Mouse (Mus musculus) forebrain, embryonic 16.5 days (tissue): Measurements from ENCODE around the gene Foxn2. TPM values are rescaled to one million over a fixed set of nuclear protein-coding genes. Genes with fewer than 3 reads are reported as not detected.
"Not testable (repeated sequence)": the region's sequence is repeated elsewhere in the genome, so short reads cannot be mapped to it uniquely, and the experiment has no call there.

Experiments
- ATAC-seq: fragments of 200-750 bp; cut with Nextera tagmentation; 2 replicates; pipeline ENCODE4 v1.8.0; 2017; ENCODE audit warnings: mild to moderate bottlenecking, moderate library complexity
- H3K27ac ChIP-seq: fragments of 300-500 bp; sonication (generic); 2 replicates; pipeline ENCODE4 v1.5.1; 2014; ENCODE audit warnings: low read length, control low read depth
- H3K27me3 ChIP-seq: fragments of 300-500 bp; sonication (generic); replicated peaks from 2 replicates; pipeline ENCODE4 v1.6.1; 2014; ENCODE audit warnings: low read length; ENCODE audit not compliant: control insufficient read depth, insufficient read depth
- H3K36me3 ChIP-seq: fragments of 300-500 bp; sonication (generic); 2 replicates; pipeline ENCODE4 v1.6.1; 2014; ENCODE audit not compliant: control insufficient read depth, insufficient read depth
- H3K4me1 ChIP-seq: fragments of 300-500 bp; sonication (generic); replicated peaks from 2 replicates; pipeline ENCODE4 v1.6.1; 2014; ENCODE audit warnings: low read length; ENCODE audit not compliant: control insufficient read depth, insufficient read depth
- H3K4me2 ChIP-seq: fragments of 300-500 bp; sonication (generic); 2 replicates; pipeline ENCODE4 v1.6.1; 2014; ENCODE audit warnings: mild to moderate bottlenecking, low read length, control low read depth
- H3K4me3 ChIP-seq: fragments of 300-500 bp; sonication (generic); replicated peaks from 2 replicates; pipeline ENCODE4 v1.5.1; 2014; ENCODE audit warnings: mild to moderate bottlenecking, low read length, control low read depth
- H3K9ac ChIP-seq: fragments of 300-500 bp; sonication (generic); replicated peaks from 2 replicates; pipeline ENCODE4 v1.6.1; 2014; ENCODE audit warnings: low read depth, low read length, control low read depth
- H3K9me3 ChIP-seq: fragments of 300-500 bp; sonication (generic); 2 replicates; pipeline ENCODE4 v1.6.1; 2016; ENCODE audit warnings: low read length; ENCODE audit not compliant: control insufficient read depth
- WGBS: fragments of 180-500 bp; shearing (Covaris S2); extraction: QIAGEN DNeasy Blood & Tissue Kit; methylation state at CpG from one replicate; pipeline ENCODE4 v1.1.7; 2014; 5-methylcytosine and 5-hydroxymethylcytosine counted together
- polyA plus RNA-seq: library from polyadenylated mRNA; unstranded; fragments of >200 nt; fragmentation: Nextera tagmentation; extraction: Ambion mirVana; gene quantifications from 2 replicates; pipeline ENCODE4 v1.2.1, GENCODE M21; 2015

Foxn2 gene
- polyA plus RNA-seq, 1 experiment from 2014 or later: 11.6 TPM

- WGBS: 78% methylated on average over 5 of the region's 5 CpGs
- H3K4me2 ChIP-seq: no peak overlapping the region
- H3K9me3 ChIP-seq: no peaks in the 10 kb centered on the region
- ATAC-seq: no peak
- H3K4me1 ChIP-seq: no peaks in the 10 kb centered on the region
- no peak overlapping the region for H3K4me3 ChIP-seq
- peaks cover 2% of the 10 kb centered on the region; the same call in 1 of the 2 replicates for H3K36me3 ChIP-seq
- no peak overlapping the region for H3K9ac ChIP-seq
- H3K27me3 ChIP-seq: no peaks in the 10 kb centered on the region
- H3K27ac ChIP-seq: no peak overlapping the region
Observed at GRCm38 (mm10) chr17:88462658-88463057, 22.1 kb downstream of the Foxn2 start.

- no peak overlapping the region for H3K27ac ChIP-seq
- no peak for ATAC-seq
- H3K9me3 ChIP-seq: no peaks in the 10 kb centered on the region
- H3K4me1 ChIP-seq: no peaks in the 10 kb centered on the region
- no peaks in the 10 kb centered on the region for H3K27me3 ChIP-seq
- no peak overlapping the region for H3K4me3 ChIP-seq
- H3K9ac ChIP-seq: no peak overlapping the region
- H3K36me3 ChIP-seq: peaks cover 2% of the 10 kb centered on the region; the same call in 1 of the 2 replicates
- 93% methylated on average over 1 of the region's 1 CpGs for WGBS
- H3K4me2 ChIP-seq: no peak overlapping the region
Observed at GRCm38 (mm10) chr17:88466591-88466990, 26.1 kb downstream of the Foxn2 start.

GRCm38 (mm10) chr17:88467696-88468095 is 27.2 kb downstream of the Foxn2 start:
- H3K9me3 ChIP-seq: no peaks in the 10 kb centered on the region
- no peaks in the 10 kb centered on the region for H3K27me3 ChIP-seq
- peaks cover 1% of the 10 kb centered on the region for H3K36me3 ChIP-seq
- ATAC-seq: no peak
- no peak overlapping the region for H3K9ac ChIP-seq
- H3K27ac ChIP-seq: no peak overlapping the region
- no peak overlapping the region for H3K4me3 ChIP-seq
- WGBS: 86% methylated on average over 6 of the region's 6 CpGs
- no peaks in the 10 kb centered on the region for H3K4me1 ChIP-seq
- H3K4me2 ChIP-seq: no peak overlapping the region

GRCm38 (mm10) chr17:88468655-88469398 is 28.3 kb downstream of the Foxn2 start:
- not testable (repeated sequence) for H3K9me3 ChIP-seq, H3K4me3 ChIP-seq, H3K27ac ChIP-seq, H3K4me2 ChIP-seq, H3K9ac ChIP-seq, ATAC-seq, H3K27me3 ChIP-seq, H3K4me1 ChIP-seq, H3K36me3 ChIP-seq
- 100% methylated on average over 5 of the region's 5 CpGs for WGBS

GRCm38 (mm10) chr17:88473766-88474165 is 33.3 kb downstream of the Foxn2 start:
- H3K27me3 ChIP-seq: no peaks in the 10 kb centered on the region
- H3K4me1 ChIP-seq: no peaks in the 10 kb centered on the region; the same call in 1 of the 2 replicates
- no peak overlapping the region for H3K27ac ChIP-seq
- WGBS: 46% methylated on average over 2 of the region's 2 CpGs
- no peak overlapping the region for H3K4me2 ChIP-seq
- no peak for ATAC-seq
- H3K36me3 ChIP-seq: no peaks in the 10 kb centered on the region; the same call in 1 of the 2 replicates
- no peak overlapping the region for H3K4me3 ChIP-seq
- H3K9ac ChIP-seq: no peak overlapping the region
- H3K9me3 ChIP-seq: no peaks in the 10 kb centered on the region

- ATAC-seq: no peak
- Histone ChIP-seq H3K27ac (no peak overlapping the region), H3K9me3 (no peaks in the 10 kb centered on the region), H3K9ac (no peak overlapping the region), H3K4me2 (no peak overlapping the region), H3K36me3 (no peaks in the 10 kb centered on the region; the same call in 1 of the 2 replicates), H3K4me1 (no peaks in the 10 kb centered on the region; the same call in 1 of the 2 replicates), H3K4me3 (no peak overlapping the region), H3K27me3 (no peaks in the 10 kb centered on the region)
- WGBS: 97% methylated on average over 7 of the region's 7 CpGs
Observed at GRCm38 (mm10) chr17:88477165-88477564, 36.7 kb downstream of the Foxn2 start.

- Histone ChIP-seq H3K4me2 (no peak overlapping the region), H3K27ac (no peak overlapping the region), H3K27me3 (no peaks in the 10 kb centered on the region), H3K9ac (no peak overlapping the region), H3K4me1 (no peaks in the 10 kb centered on the region; the same call in 1 of the 2 replicates), H3K9me3 (no peaks in the 10 kb centered on the region), H3K4me3 (no peak overlapping the region), H3K36me3 (no peaks in the 10 kb centered on the region)
- no peak for ATAC-seq
Observed at GRCm38 (mm10) chr17:88477699-88478098, 37.2 kb downstream of the Foxn2 start.

GRCm38 (mm10) chr17:88479040-88479439 is 38.5 kb downstream of the Foxn2 start:
- no peak overlapping the region for H3K27ac ChIP-seq
- no peaks in the 10 kb centered on the region for H3K4me1 ChIP-seq
- WGBS: 86% methylated on average over 13 of the region's 13 CpGs
- H3K36me3 ChIP-seq: no peaks in the 10 kb centered on the region
- no peak overlapping the region for H3K9ac ChIP-seq
- no peak overlapping the region for H3K4me2 ChIP-seq
- H3K27me3 ChIP-seq: no peaks in the 10 kb centered on the region
- ATAC-seq: no peak
- no peak overlapping the region for H3K4me3 ChIP-seq
- H3K9me3 ChIP-seq: no peaks in the 10 kb centered on the region

GRCm38 (mm10) chr17:88480369-88480768 is 39.9 kb downstream of the Foxn2 start:
- no peak overlapping the region for H3K4me2 ChIP-seq
- H3K27ac ChIP-seq: no peak overlapping the region
- 91% methylated on average over 10 of the region's 10 CpGs for WGBS
- no peaks in the 10 kb centered on the region for H3K36me3 ChIP-seq
- H3K9ac ChIP-seq: no peak overlapping the region
- no peak overlapping the region for H3K4me3 ChIP-seq
- H3K27me3 ChIP-seq: no peaks in the 10 kb centered on the region
- H3K9me3 ChIP-seq: no peaks in the 10 kb centered on the region
- H3K4me1 ChIP-seq: no peaks in the 10 kb centered on the region
- ATAC-seq: no peak
